Mouse (Mus musculus) adrenal gland, adult 10 weeks (tissue): ENCODE results near the gene Gm13083. TPM values are rescaled to one million over a fixed set of nuclear protein-coding genes. Genes with fewer than 3 reads are reported as not detected.

Source experiments
- polyA plus RNA-seq: library from polyadenylated mRNA; stranded (reverse); fragments of 350-450 nt; fragmentation: Illumina TruSeq; extraction: RNeasy Lipid Tissue Mini Kit (QIAGEN cat#74804); gene quantifications from one replicate; pipeline ENCODE4 v1.2.3, GENCODE M21; 2014; ENCODE audit warnings: low read depth, low replicate concordance

The Gm13083 gene
- not detected for polyA plus RNA-seq

DNA sequence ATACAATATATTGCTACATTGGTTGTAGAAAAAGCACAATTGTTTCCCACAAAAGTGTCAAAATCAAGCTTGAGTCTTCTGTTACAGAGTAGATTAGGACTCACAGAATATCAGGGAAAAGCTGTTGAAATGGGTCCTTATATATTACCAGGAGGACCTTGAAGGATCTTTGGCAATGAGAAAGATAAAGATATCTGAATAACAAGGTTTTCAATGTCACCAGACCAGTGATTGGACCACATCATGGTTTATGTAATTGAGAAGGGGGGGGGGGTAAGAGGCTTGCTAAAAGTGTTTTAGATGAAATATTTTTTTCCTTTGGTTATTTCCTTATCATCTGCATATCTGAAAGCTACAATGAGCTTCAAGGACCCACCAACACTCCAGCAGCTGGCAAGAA is at the start of gene Gm13083:
Gene Gm13083 (plus strand): TSS at position 301 of the 400 bp plus-strand sequence.

DNA sequence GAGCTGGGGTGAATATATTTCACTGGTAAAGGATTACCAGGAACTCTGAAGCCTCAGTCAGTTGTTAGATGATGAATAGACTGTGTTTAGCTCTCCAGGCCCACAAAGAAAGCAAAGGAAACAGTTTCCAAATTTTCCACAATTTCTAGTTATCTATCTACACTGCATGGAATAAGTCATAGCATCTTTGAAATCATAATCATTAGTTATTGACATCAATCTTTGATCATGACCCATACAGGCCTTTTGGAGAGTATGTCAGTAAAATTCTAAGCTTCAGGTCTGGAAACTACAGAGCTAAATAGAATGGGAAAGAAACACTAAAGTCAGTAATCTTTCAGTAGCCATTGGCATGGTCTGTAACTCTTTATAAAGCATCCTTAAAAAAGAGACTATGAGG is 42.3 kb downstream of the Gm13083 start, which contains the start of gene Gm13088:
Gene Gm13088 (minus strand): TSS at position 101 of the 400 bp plus-strand sequence.

Other genes starting within 250 kb of the Gm13083 start
- gene Pramel1, start 220.6 kb upstream of the Gm13083 start, polyA plus RNA-seq = not detected
- 17.4 TPM for gene Pramef8, start 202.6 kb upstream of the Gm13083 start, polyA plus RNA-seq
- not detected for gene Oog4, start 164.7 kb upstream of the Gm13083 start, polyA plus RNA-seq
- gene Gm13043, start 103.7 kb upstream of the Gm13083 start, polyA plus RNA-seq = not detected
- not detected for gene Gm13040, start 79.0 kb upstream of the Gm13083 start, polyA plus RNA-seq
- gene BC080695, start 63.3 kb upstream of the Gm13083 start, polyA plus RNA-seq = not detected
- not detected for gene Gm13057, start 63.3 kb upstream of the Gm13083 start, polyA plus RNA-seq
- not detected for gene Gm13088, start 42.2 kb downstream of the Gm13083 start, polyA plus RNA-seq
- not detected for gene Gm13089, start 87.7 kb downstream of the Gm13083 start, polyA plus RNA-seq
- gene Gm13078, start 104.5 kb downstream of the Gm13083 start, polyA plus RNA-seq = not detected
- not detected for gene Gm13023, start 174.3 kb downstream of the Gm13083 start, polyA plus RNA-seq
- not detected for gene Gm13084, start 201.1 kb downstream of the Gm13083 start, polyA plus RNA-seq
- not detected for gene Gm13103, start 231.5 kb downstream of the Gm13083 start, polyA plus RNA-seq